Mouse (Mus musculus) liver, embryonic 14.5 days (tissue): ENCODE data around the gene Tlr2.

Experiments used
- CTCF ChIP-seq: IDR thresholded peaks from 2 replicates; pipeline ENCODE4 v1.5.1; 2016; ENCODE audit warnings: antibody characterized with exemption, low read depth, control low read depth
- EP300 ChIP-seq: IDR thresholded peaks from 2 replicates; pipeline ENCODE4 v1.6.1; 2016; ENCODE audit warnings: antibody characterized with exemption, low read depth

GRCm38 (mm10) chr3:83797098-83797497 is 44.5 kb downstream of the Tlr2 start:
- TF ChIP-seq CTCF (no peak), EP300 (no peak)
